Mouse (Mus musculus): ENCODE results near the gene Arfgef2.

DNA sequence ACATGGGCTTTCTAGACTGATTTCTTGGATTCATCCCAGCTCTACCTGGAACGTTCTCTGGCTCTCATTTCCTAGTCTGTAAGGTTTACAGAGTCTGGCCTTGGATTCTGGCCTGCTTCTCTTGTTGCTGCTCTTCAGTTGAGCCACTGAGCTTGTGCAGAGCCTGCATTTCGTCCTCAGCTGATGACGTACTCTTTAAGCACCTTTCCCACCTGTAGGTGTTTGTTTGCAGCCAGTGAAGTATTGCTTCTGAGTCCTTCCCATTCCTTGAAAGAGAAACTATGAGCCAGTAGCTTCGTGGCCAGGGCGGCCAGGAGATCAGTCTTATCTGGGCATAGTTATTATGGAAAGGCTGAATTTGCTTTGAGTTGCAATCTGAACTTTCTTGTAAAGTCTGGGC is 19.0 kb downstream of the Arfgef2 start:
- no peak for TF ChIP-seq CHD2 (IDR thresholded peaks at IDR 0.05; ENCODE audit: low read depth, low read length)
- no peak for TF ChIP-seq ZC3H11A (IDR thresholded peaks at IDR 0.05; ENCODE audit: borderline replicate concordance, low read depth, low read length)
- TF ChIP-seq ZNF384 (IDR thresholded peaks at IDR 0.05; ENCODE audit: low read depth, low read length), result no peak
- no peak for TF ChIP-seq MAFK (IDR thresholded peaks at IDR 0.05; ENCODE audit: insufficient read depth, low read depth, low read length)
- no peak for TF ChIP-seq HCFC1 (IDR thresholded peaks at IDR 0.05; ENCODE audit: borderline replicate concordance, insufficient read depth, low read length)

Data from ES-E14 (cell line).